Mouse (Mus musculus): ENCODE results near the gene Hgfac. TPM values are rescaled to one million over a fixed set of nuclear protein-coding genes. Genes with fewer than 3 reads are reported as not detected.
A peak's percentile ranks its signal among the peaks of the same experiment; 100 is the strongest.

Hgfac gene
- total RNA-seq, 2 experiments from 2014 or later = 0.49 to 0.72 TPM

GRCm38 (mm10) chr5:35088785-35089613, 47.7 kb downstream of the Hgfac start:
- DNase-seq = peak; percentile 47 to 63
- intact Hi-C loops (cut with DNase I) = loop anchor here (5.0 kb wide), 1 partner anchor 37 kb away; no protein-coding TSS in a partner anchor

GRCm38 (mm10) chr5:35089614-35089963, 48.3 kb downstream of the Hgfac start:
- DNase-seq = no peak
- intact Hi-C loops (cut with DNase I) = loop anchor here (5.0 kb wide), 1 partner anchor 37 kb away; no protein-coding TSS in a partner anchor

- intact Hi-C loops (cut with DNase I) = no loop called here
- DNase-seq = no peak
Observed at GRCm38 (mm10) chr5:35091636-35092035, 50.3 kb downstream of the Hgfac start.

Small RNA genes lying within 50 kb of the gene (microRNA-seq; reads per million reads assigned to microRNA genes)
- 6.1 to 10.8 reads per million in 2 experiments for gene Mir3097 (ENCODE audit: borderline number of aligned reads in 2 of 2)

Other genes starting within 250 kb of the Hgfac start
- gene Msantd1, start 133.5 kb upstream of the Hgfac start, total RNA-seq (2021) = under 1 TPM; 0.39 to 0.60 TPM
- 10 to 100 TPM; 15.6 to 16.2 TPM for gene Rgs12, start 92.1 kb upstream of the Hgfac start, total RNA-seq (2021)
- 10 to 100 TPM; 34.4 to 39.4 TPM for gene Dok7, start 15.3 kb downstream of the Hgfac start, total RNA-seq (2021)
- 10 to 100 TPM; 51.5 to 54.2 TPM for gene Lrpap1, start 64.3 kb downstream of the Hgfac start, total RNA-seq (2021)
- under 1 TPM; 0.33 to 0.43 TPM for gene Adra2c, start 236.8 kb downstream of the Hgfac start, total RNA-seq (2021)

All from heart, postnatal 36 days (tissue).